Mouse (Mus musculus) lung, postnatal 0 days (tissue): ENCODE results near the gene Klhdc3.

ENCODE experiments used
- CTCF ChIP-seq: IDR thresholded peaks from 2 replicates; pipeline ENCODE4 v1.5.1; 2016; ENCODE audit warnings: antibody characterized with exemption, mild to moderate bottlenecking
- EP300 ChIP-seq: IDR thresholded peaks from 2 replicates; pipeline ENCODE4 v1.6.1; 2016; ENCODE audit warnings: antibody characterized with exemption, mild to moderate bottlenecking, control low read depth

GRCm38 (mm10) chr17:46646322-46646662, 34.4 kb downstream of the Klhdc3 start:
- TF ChIP-seq CTCF (no peak), EP300 (no peak)
